Mouse (Mus musculus) neural tube, embryonic 13.5 days (tissue): ENCODE data around the gene Plekhm1. TPM values are rescaled to one million over a fixed set of nuclear protein-coding genes. Genes with fewer than 3 reads are reported as not detected.

Experiments used
- ATAC-seq: fragments of 200-750 bp; cut with Nextera tagmentation; 2 replicates; pipeline ENCODE4 v1.8.0; 2017; ENCODE audit warnings: low read depth, mild to moderate bottlenecking, moderate TSS enrichment, moderate library complexity
- H3K27ac ChIP-seq: fragments of 300-500 bp; sonication (generic); replicated peaks from 2 replicates; pipeline ENCODE4 v1.5.1; 2015; ENCODE audit warnings: moderate library complexity, mild to moderate bottlenecking, inconsistent platforms
- H3K27me3 ChIP-seq: fragments of 300-500 bp; sonication (generic); 2 replicates; pipeline ENCODE4 v1.6.1; 2015; ENCODE audit warnings: mild to moderate bottlenecking, inconsistent platforms
- H3K36me3 ChIP-seq: fragments of 300-500 bp; sonication (generic); 2 replicates; pipeline ENCODE4 v1.6.1; 2015; ENCODE audit warnings: mild to moderate bottlenecking, inconsistent platforms
- H3K4me1 ChIP-seq: fragments of 300-500 bp; sonication (generic); replicated peaks from 2 replicates; pipeline ENCODE4 v1.6.1; 2015; ENCODE audit warnings: inconsistent platforms
- H3K4me2 ChIP-seq: fragments of 300-500 bp; sonication (generic); 2 replicates; pipeline ENCODE4 v1.6.1; 2015; ENCODE audit warnings: inconsistent platforms, mild to moderate bottlenecking, moderate library complexity
- H3K4me3 ChIP-seq: fragments of 300-500 bp; sonication (generic); 2 replicates; pipeline ENCODE4 v1.5.1; 2015; ENCODE audit warnings: mild to moderate bottlenecking, inconsistent platforms
- H3K9ac ChIP-seq: fragments of 300-500 bp; sonication (generic); 2 replicates; pipeline ENCODE4 v1.6.1; 2015; ENCODE audit warnings: moderate library complexity, mild to moderate bottlenecking, inconsistent platforms
- H3K9me3 ChIP-seq: fragments of 300-500 bp; sonication (generic); 2 replicates; pipeline ENCODE4 v1.6.1; 2016; ENCODE audit warnings: inconsistent platforms
- WGBS: fragments of 180-500 bp; shearing (Covaris S2); methylation state at CpG from one replicate; pipeline ENCODE4 v1.1.7; 2015; 5-methylcytosine and 5-hydroxymethylcytosine counted together
- polyA plus RNA-seq: library from polyadenylated mRNA; unstranded; fragments of >200 nt; fragmentation: Nextera tagmentation; extraction: Ambion mirVana; gene quantifications from 2 replicates; pipeline ENCODE4 v1.2.1, GENCODE M21; 2015

The Plekhm1 gene
- polyA plus RNA-seq, 1 experiment from 2014 or later, result 8.7 TPM

- Histone ChIP-seq H3K9me3 (no peaks in the 10 kb centered on the region), H3K4me1 (peaks cover 54% of the 10 kb centered on the region)
- WGBS, result 0% methylated on average over 22 of the region's 22 CpGs
Observed at GRCm38 (mm10) chr11:103359122-103359521, 53.4 kb downstream of the Plekhm1 start.

GRCm38 (mm10) chr11:103358316-103358715, 54.2 kb downstream of the Plekhm1 start:
- Histone ChIP-seq H3K4me3 (no peak overlapping the region), H3K27me3 (peaks cover 89% of the 10 kb centered on the region), H3K9ac (no peak overlapping the region), H3K4me2 (no peak overlapping the region), H3K27ac (no peak overlapping the region), H3K9me3 (no peaks in the 10 kb centered on the region), H3K36me3 (no peaks in the 10 kb centered on the region), H3K4me1 (peaks cover 49% of the 10 kb centered on the region)
- ATAC-seq, result no peak
- WGBS, result 66% methylated on average over 4 of the region's 4 CpGs

More at GRCm38 (mm10) chr11:103359122-103359521, 53.4 kb downstream of the Plekhm1 start:
- no peak overlapping the region for H3K4me3 ChIP-seq
- H3K9ac ChIP-seq, result no peak overlapping the region
- no peak overlapping the region for H3K27ac ChIP-seq
- H3K36me3 ChIP-seq, result no peaks in the 10 kb centered on the region
- peaks cover 93% of the 10 kb centered on the region for H3K27me3 ChIP-seq
- ATAC-seq, result no peak
- H3K4me2 ChIP-seq, result peak overlapping the region; percentile 24

GRCm38 (mm10) chr11:103357710-103358109, 54.8 kb downstream of the Plekhm1 start:
- no peak for ATAC-seq

GRCm38 (mm10) chr11:103356938-103357670, 55.4 kb downstream of the Plekhm1 start:
- Histone ChIP-seq H3K9me3 (no peaks in the 10 kb centered on the region), H3K4me3 (no peak overlapping the region), H3K9ac (no peak overlapping the region), H3K27me3 (peaks cover 77% of the 10 kb centered on the region), H3K4me2 (no peak overlapping the region), H3K36me3 (no peaks in the 10 kb centered on the region), H3K4me1 (peaks cover 37% of the 10 kb centered on the region), H3K27ac (no peak overlapping the region)
- no peak for ATAC-seq
- WGBS, result 82% methylated on average over 16 of the region's 16 CpGs

More at GRCm38 (mm10) chr11:103357710-103358109, 54.8 kb downstream of the Plekhm1 start:
- H3K4me2 ChIP-seq, result no peak overlapping the region
- H3K27me3 ChIP-seq, result peaks cover 83% of the 10 kb centered on the region
- H3K27ac ChIP-seq, result no peak overlapping the region
- WGBS, result 93% methylated on average over 10 of the region's 10 CpGs
- H3K9me3 ChIP-seq, result no peaks in the 10 kb centered on the region
- H3K4me1 ChIP-seq, result peaks cover 43% of the 10 kb centered on the region
- no peaks in the 10 kb centered on the region for H3K36me3 ChIP-seq
- H3K4me3 ChIP-seq, result no peak overlapping the region
- no peak overlapping the region for H3K9ac ChIP-seq

DNA sequence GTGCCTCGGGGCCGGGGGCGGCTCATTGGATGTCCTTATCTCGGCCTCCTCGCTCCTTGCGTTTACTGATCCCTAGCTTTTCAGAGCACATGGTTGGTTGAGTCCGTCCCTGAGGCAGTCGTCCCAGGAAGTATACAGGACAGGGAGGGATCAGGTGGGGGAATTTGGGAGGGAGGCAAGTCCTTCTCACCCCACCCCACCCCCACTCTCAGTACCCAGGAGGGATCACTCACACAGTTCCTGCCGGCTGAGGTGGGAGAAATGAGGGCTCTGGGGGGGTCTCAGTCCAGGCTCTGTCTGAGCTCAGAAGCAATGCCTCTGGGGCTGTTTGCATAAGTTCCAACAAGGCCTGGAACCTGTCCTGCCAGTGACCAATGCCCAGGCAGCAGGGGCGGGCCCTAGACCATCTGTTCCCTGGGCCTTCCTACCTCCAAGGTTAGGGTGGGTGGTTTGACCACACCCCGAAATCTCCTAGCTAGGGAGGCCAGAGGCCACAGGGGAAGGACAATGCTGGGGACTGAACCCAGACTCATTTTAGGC, 56.4 kb downstream of the Plekhm1 start:
- Histone ChIP-seq H3K4me2 (no peak overlapping the region), H3K9ac (no peak overlapping the region), H3K4me1 (peaks cover 28% of the 10 kb centered on the region; the same call in 1 of the 2 replicates), H3K9me3 (no peaks in the 10 kb centered on the region), H3K27ac (no peak overlapping the region), H3K27me3 (peaks cover 67% of the 10 kb centered on the region), H3K36me3 (no peaks in the 10 kb centered on the region), H3K4me3 (no peak overlapping the region)
- 28% methylated on average over 11 of the region's 11 CpGs for WGBS
- ATAC-seq, result no peak

- peaks cover 58% of the 10 kb centered on the region for H3K27me3 ChIP-seq
- H3K4me3 ChIP-seq, result no peak overlapping the region
- H3K4me2 ChIP-seq, result no peak overlapping the region
- H3K9ac ChIP-seq, result no peak overlapping the region
- no peaks in the 10 kb centered on the region for H3K36me3 ChIP-seq
- peaks cover 20% of the 10 kb centered on the region; the same call in 1 of the 2 replicates for H3K4me1 ChIP-seq
- no peak for ATAC-seq
- no peaks in the 10 kb centered on the region for H3K9me3 ChIP-seq
- no peak overlapping the region for H3K27ac ChIP-seq
- 18% methylated on average over 11 of the region's 11 CpGs for WGBS
Observed at GRCm38 (mm10) chr11:103355251-103355650, 57.2 kb downstream of the Plekhm1 start.

- no peak overlapping the region for H3K4me3 ChIP-seq
- 82% methylated on average over 3 of the region's 3 CpGs for WGBS
- H3K27ac ChIP-seq, result no peak overlapping the region
- H3K27me3 ChIP-seq, result peaks cover 47% of the 10 kb centered on the region
- peaks cover 9% of the 10 kb centered on the region; the same call in 1 of the 2 replicates for H3K4me1 ChIP-seq
- H3K9ac ChIP-seq, result no peak overlapping the region
- no peaks in the 10 kb centered on the region for H3K36me3 ChIP-seq
- no peak overlapping the region for H3K4me2 ChIP-seq
- no peak for ATAC-seq
- H3K9me3 ChIP-seq, result no peaks in the 10 kb centered on the region
Observed at GRCm38 (mm10) chr11:103354033-103354432, 58.5 kb downstream of the Plekhm1 start.

DNA sequence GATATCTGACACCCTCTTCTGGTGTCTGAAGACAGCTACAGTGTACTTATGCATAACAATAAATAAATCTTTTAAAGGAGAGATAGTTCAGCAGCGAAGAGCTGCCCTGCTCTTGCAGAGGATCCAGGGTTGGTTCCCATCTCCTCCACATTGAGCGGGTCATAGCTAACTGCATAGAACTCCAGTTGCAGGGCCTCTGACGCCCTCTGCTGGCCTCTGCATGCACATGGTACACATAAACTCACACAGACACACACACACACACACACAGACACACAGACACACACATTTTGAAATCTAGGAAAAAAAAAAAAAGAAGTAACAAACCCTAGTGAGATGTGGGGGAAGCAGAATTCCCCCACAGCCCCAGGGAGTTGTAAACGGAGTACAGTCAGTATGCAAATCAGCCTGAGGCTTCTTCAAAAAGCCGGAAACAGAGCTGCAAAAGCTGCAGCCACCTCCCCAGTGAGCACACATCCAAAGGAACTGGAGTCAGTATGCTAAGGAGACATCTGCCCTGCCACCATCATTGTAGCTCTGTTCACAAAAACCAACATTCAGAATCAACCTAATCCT, 60.2 kb downstream of the Plekhm1 start:
- H3K4me3 ChIP-seq, result no peak overlapping the region
- peaks cover 31% of the 10 kb centered on the region for H3K27me3 ChIP-seq
- WGBS, result 82% methylated on average over 5 of the region's 5 CpGs
- no peak overlapping the region for H3K4me2 ChIP-seq
- H3K4me1 ChIP-seq, result peaks cover 5% of the 10 kb centered on the region; the same call in 1 of the 2 replicates
- H3K36me3 ChIP-seq, result no peaks in the 10 kb centered on the region
- no peak overlapping the region for H3K27ac ChIP-seq
- no peaks in the 10 kb centered on the region for H3K9me3 ChIP-seq
- ATAC-seq, result no peak
- H3K9ac ChIP-seq, result no peak overlapping the region

GRCm38 (mm10) chr11:103350711-103351315, 61.7 kb downstream of the Plekhm1 start:
- no peak overlapping the region for H3K4me3 ChIP-seq
- no peak overlapping the region for H3K4me2 ChIP-seq
- WGBS, result 90% methylated on average over 12 of the region's 12 CpGs
- no peak overlapping the region for H3K27ac ChIP-seq
- peaks cover 9% of the 10 kb centered on the region; the same call in 1 of the 2 replicates for H3K4me1 ChIP-seq
- H3K9ac ChIP-seq, result no peak overlapping the region
- peaks cover 16% of the 10 kb centered on the region; the same call in 1 of the 2 replicates for H3K27me3 ChIP-seq
- H3K9me3 ChIP-seq, result no peaks in the 10 kb centered on the region
- H3K36me3 ChIP-seq, result no peaks in the 10 kb centered on the region
- ATAC-seq, result no peak

DNA sequence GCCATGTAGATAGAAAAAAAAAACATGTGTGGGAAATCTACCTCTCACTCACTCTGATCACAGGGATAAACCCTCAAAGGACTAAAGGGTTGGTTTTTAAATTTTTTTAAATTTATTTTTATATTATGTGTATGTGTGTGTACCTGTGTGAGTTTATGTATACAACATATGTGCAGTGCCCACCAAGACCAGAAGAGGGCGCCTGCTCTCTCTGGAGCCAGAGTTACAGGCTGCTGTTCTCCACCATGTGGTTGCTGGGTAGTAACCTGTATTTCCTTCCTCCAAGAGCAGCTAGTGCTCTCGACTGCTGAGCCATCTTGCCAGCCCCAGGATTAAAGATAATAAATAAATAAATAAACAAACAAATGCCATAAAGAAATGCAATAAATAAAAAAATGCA, 62.8 kb downstream of the Plekhm1 start:
- Histone ChIP-seq H3K36me3 (no peaks in the 10 kb centered on the region), H3K27ac (no peak overlapping the region), H3K4me2 (no peak overlapping the region), H3K4me1 (peaks cover 6% of the 10 kb centered on the region; the same call in 1 of the 2 replicates), H3K9me3 (no peaks in the 10 kb centered on the region), H3K4me3 (no peak overlapping the region), H3K27me3 (0 out of 2 replicates have a peak, but pooled peaks cover 9% of the 10 kb centered on the region), H3K9ac (no peak overlapping the region)
- 82% methylated on average over 2 of the region's 2 CpGs for WGBS
- no peak for ATAC-seq

DNA sequence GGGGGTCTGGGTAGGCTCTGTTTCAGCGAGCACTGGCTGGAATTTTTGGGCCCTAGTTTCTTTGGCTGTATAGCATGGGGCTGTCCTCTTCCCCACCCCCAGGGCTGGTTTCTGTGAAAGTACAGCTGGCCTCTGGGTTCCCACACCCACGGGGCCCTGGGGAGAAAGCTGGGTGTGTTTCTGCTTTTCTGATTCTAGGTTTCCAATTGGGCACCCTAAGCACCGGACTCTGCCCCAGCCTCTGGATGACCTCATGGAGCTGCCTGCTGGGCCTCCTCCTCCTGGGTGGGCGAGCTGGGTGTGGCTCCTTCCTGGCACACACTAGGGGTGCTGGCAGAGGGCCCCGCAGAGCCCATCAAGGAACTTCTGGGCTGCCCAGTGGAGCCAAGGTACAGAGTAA, 65.8 kb downstream of the Plekhm1 start:
- Histone ChIP-seq H3K9me3 (no peaks in the 10 kb centered on the region), H3K4me2 (no peak overlapping the region), H3K4me3 (no peak overlapping the region), H3K27ac (no peak overlapping the region), H3K9ac (no peak overlapping the region), H3K4me1 (peaks cover 6% of the 10 kb centered on the region; the same call in 1 of the 2 replicates), H3K36me3 (no peaks in the 10 kb centered on the region), H3K27me3 (no peaks in the 10 kb centered on the region)
- no peak for ATAC-seq
- 61% methylated on average over 5 of the region's 5 CpGs for WGBS

- Histone ChIP-seq H3K4me1 (peaks cover 6% of the 10 kb centered on the region; the same call in 1 of the 2 replicates), H3K36me3 (no peaks in the 10 kb centered on the region), H3K4me2 (no peak overlapping the region), H3K27me3 (no peaks in the 10 kb centered on the region), H3K9ac (no peak overlapping the region), H3K4me3 (no peak overlapping the region), H3K27ac (no peak overlapping the region), H3K9me3 (no peaks in the 10 kb centered on the region)
- ATAC-seq, result no peak
- WGBS, result 78% methylated on average over 7 of the region's 7 CpGs
Observed at GRCm38 (mm10) chr11:103346236-103346635, 66.3 kb downstream of the Plekhm1 start.
